Mouse (Mus musculus) midbrain, embryonic 13.5 days (tissue): ENCODE results near the gene Rcor2. TPM values are rescaled to one million over a fixed set of nuclear protein-coding genes. Genes with fewer than 3 reads are reported as not detected.

Source experiments
- ATAC-seq: fragments of 200-750 bp; cut with Nextera tagmentation; 2 replicates; pipeline ENCODE4 v1.8.0; 2017; ENCODE audit warnings: mild to moderate bottlenecking, moderate TSS enrichment, moderate library complexity
- H3K27ac ChIP-seq: fragments of 300-500 bp; sonication (generic); 2 replicates; pipeline ENCODE4 v1.5.1; 2015; ENCODE audit warnings: inconsistent platforms, mild to moderate bottlenecking, moderate library complexity
- H3K27me3 ChIP-seq: fragments of 300-500 bp; sonication (generic); 2 replicates; pipeline ENCODE4 v1.6.1; 2015; ENCODE audit warnings: mild to moderate bottlenecking, inconsistent platforms
- H3K36me3 ChIP-seq: fragments of 300-500 bp; sonication (generic); 2 replicates; pipeline ENCODE4 v1.6.1; 2015; ENCODE audit warnings: mild to moderate bottlenecking, inconsistent platforms
- H3K4me1 ChIP-seq: fragments of 300-500 bp; sonication (generic); replicated peaks from 2 replicates; pipeline ENCODE4 v1.6.1; 2015; ENCODE audit warnings: inconsistent platforms
- H3K4me2 ChIP-seq: fragments of 300-500 bp; sonication (generic); replicated peaks from 2 replicates; pipeline ENCODE4 v1.6.1; 2015; ENCODE audit warnings: moderate library complexity, mild to moderate bottlenecking, inconsistent platforms
- H3K4me3 ChIP-seq: fragments of 300-500 bp; sonication (generic); replicated peaks from 2 replicates; pipeline ENCODE4 v1.5.1; 2015; ENCODE audit warnings: mild to moderate bottlenecking, inconsistent platforms
- H3K9ac ChIP-seq: fragments of 300-500 bp; sonication (generic); replicated peaks from 2 replicates; pipeline ENCODE4 v1.6.1; 2015; ENCODE audit warnings: mild to moderate bottlenecking, inconsistent platforms
- H3K9me3 ChIP-seq: fragments of 300-500 bp; sonication (generic); 2 replicates; pipeline ENCODE4 v1.6.1; 2016; ENCODE audit warnings: mild to moderate bottlenecking, inconsistent platforms
- WGBS: fragments of 180-500 bp; shearing (Covaris S2); methylation state at CpG from one replicate; pipeline ENCODE4 v1.1.7; 2015; 5-methylcytosine and 5-hydroxymethylcytosine counted together
- polyA plus RNA-seq: library from polyadenylated mRNA; unstranded; fragments of >200 nt; fragmentation: Nextera tagmentation; extraction: Ambion mirVana; gene quantifications from 2 replicates; pipeline ENCODE4 v1.2.1, GENCODE M21; 2015

Rcor2 gene
- polyA plus RNA-seq, 1 experiment from 2014 or later, result 52.8 TPM

DNA sequence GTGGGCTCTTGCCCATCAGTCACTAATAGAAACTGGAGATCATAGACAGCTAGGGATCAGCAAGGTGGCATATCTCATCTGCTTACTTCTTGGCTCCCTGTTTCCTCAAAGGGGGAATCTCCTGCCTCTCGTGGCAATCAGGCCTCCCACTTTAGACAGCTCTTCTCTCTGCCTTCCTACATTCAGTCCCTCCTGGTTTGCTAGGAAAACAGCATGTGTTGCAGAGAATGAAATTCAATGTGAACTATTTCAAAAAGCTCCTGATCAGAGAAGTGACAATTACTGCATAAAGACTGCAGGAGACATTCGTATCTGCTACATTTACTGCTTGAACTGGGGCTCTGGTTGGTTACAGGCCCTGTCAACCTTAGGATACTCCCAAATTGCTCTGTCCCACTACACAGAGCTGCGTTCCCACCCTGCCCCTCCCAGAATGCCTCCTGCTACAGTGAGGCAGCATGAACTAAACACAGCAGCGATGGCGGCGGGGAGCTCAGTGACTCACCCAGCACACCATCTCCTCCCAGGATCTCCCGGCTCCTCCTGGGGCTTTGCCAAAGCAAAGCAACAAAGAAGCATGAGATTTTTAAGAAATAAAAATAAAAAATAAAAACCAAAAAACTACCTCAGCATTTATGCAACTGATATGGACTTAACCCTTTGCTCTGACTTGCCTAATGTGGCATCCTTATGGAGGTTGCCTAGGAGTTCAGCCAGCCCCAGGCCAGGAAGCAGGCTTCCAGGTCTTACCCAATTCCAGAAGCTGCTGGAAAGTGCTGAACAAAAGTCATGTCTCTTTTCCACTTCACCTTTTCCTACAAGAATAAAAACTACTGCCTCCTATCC lies 34.7 kb downstream of the Rcor2 start:
- no peak overlapping the region for H3K27ac ChIP-seq
- H3K27me3 ChIP-seq, result no peaks in the 10 kb centered on the region
- H3K4me2 ChIP-seq, result no peak overlapping the region
- peaks cover 8% of the 10 kb centered on the region for H3K36me3 ChIP-seq
- H3K9ac ChIP-seq, result no peak overlapping the region
- WGBS, result 94% methylated on average over 7 of the region's 7 CpGs
- H3K4me1 ChIP-seq, result peaks cover 13% of the 10 kb centered on the region
- no peaks in the 10 kb centered on the region for H3K9me3 ChIP-seq
- ATAC-seq, result no peak
- H3K4me3 ChIP-seq, result no peak overlapping the region

DNA sequence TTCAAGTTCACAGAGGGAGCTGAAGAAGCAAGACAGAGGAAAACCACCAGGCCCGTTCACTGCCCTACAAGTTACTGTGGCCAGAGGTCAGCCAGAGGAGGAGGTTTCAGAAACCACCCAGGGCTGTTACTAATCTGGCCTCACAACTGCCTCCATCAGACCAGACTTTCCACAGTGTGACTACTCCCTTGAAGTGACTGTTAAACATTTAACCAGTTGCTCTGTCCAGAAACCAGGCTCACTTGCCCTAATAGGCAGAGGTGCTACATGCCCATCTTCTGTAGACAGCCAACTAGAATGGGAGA lies 35.3 kb downstream of the Rcor2 start:
- Histone ChIP-seq H3K27me3 (no peaks in the 10 kb centered on the region), H3K36me3 (peaks cover 8% of the 10 kb centered on the region), H3K27ac (no peak overlapping the region), H3K4me2 (no peak overlapping the region), H3K4me1 (peaks cover 18% of the 10 kb centered on the region), H3K9ac (no peak overlapping the region), H3K9me3 (no peaks in the 10 kb centered on the region), H3K4me3 (no peak overlapping the region)
- ATAC-seq, result no peak
- WGBS, result 89% methylated on average over 1 of the region's 1 CpGs

DNA sequence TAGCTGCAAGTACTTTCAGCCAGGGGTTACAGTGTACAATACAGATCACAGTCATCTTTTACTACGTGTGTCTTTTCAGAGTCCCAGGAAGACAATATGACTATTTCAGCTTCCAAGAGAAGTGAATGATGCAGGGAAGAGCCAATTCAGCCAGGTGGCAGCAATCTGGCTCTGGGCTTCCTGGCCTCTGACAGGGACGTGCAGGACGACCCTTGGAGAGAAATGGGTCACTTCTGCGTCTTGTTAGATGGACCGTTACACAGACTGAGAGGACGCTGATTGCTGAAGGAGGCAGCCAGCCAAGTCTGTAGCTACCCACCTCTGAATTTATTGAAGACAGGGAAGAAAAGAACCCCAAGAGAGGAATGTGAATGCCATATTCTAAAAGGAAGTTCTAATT lies 36.7 kb downstream of the Rcor2 start:
- 82% methylated on average over 6 of the region's 6 CpGs for WGBS
- Histone ChIP-seq H3K36me3 (peaks cover 8% of the 10 kb centered on the region), H3K4me3 (no peak overlapping the region), H3K27ac (no peak overlapping the region), H3K4me2 (no peak overlapping the region), H3K27me3 (no peaks in the 10 kb centered on the region), H3K9ac (no peak overlapping the region), H3K4me1 (peaks cover 29% of the 10 kb centered on the region), H3K9me3 (no peaks in the 10 kb centered on the region)
- ATAC-seq, result no peak

- H3K4me1 ChIP-seq, result peaks cover 28% of the 10 kb centered on the region
- H3K27ac ChIP-seq, result no peak overlapping the region
- no peaks in the 10 kb centered on the region for H3K27me3 ChIP-seq
- WGBS, result 75% methylated on average over 2 of the region's 2 CpGs
- no peak overlapping the region for H3K9ac ChIP-seq
- ATAC-seq, result no peak
- H3K36me3 ChIP-seq, result peaks cover 8% of the 10 kb centered on the region
- no peak overlapping the region for H3K4me2 ChIP-seq
- no peaks in the 10 kb centered on the region for H3K9me3 ChIP-seq
- H3K4me3 ChIP-seq, result no peak overlapping the region
Observed at GRCm38 (mm10) chr19:7304801-7305200, 37.7 kb downstream of the Rcor2 start.

- H3K4me3 ChIP-seq, result no peak overlapping the region
- no peaks in the 10 kb centered on the region for H3K9me3 ChIP-seq
- ATAC-seq, result no peak
- H3K36me3 ChIP-seq, result peaks cover 5% of the 10 kb centered on the region; the same call in 1 of the 2 replicates
- no peak overlapping the region for H3K27ac ChIP-seq
- WGBS, result 84% methylated on average over 11 of the region's 11 CpGs
- H3K27me3 ChIP-seq, result no peaks in the 10 kb centered on the region
- H3K9ac ChIP-seq, result no peak overlapping the region
- H3K4me1 ChIP-seq, result peaks cover 37% of the 10 kb centered on the region
- H3K4me2 ChIP-seq, result no peak overlapping the region
Observed at GRCm38 (mm10) chr19:7305380-7306310, 38.5 kb downstream of the Rcor2 start.

- ATAC-seq, result no peak
- no peaks in the 10 kb centered on the region for H3K9me3 ChIP-seq
- H3K4me1 ChIP-seq, result peaks cover 49% of the 10 kb centered on the region
- no peak overlapping the region for H3K4me3 ChIP-seq
- 83% methylated on average over 3 of the region's 3 CpGs for WGBS
- no peak overlapping the region for H3K9ac ChIP-seq
- H3K27me3 ChIP-seq, result no peaks in the 10 kb centered on the region
- peaks cover 5% of the 10 kb centered on the region; the same call in 1 of the 2 replicates for H3K36me3 ChIP-seq
- H3K4me2 ChIP-seq, result no peak overlapping the region
- H3K27ac ChIP-seq, result no peak overlapping the region
Observed at GRCm38 (mm10) chr19:7306968-7307367, 39.8 kb downstream of the Rcor2 start.

GRCm38 (mm10) chr19:7307995-7308770 lies 41.1 kb downstream of the Rcor2 start:
- Histone ChIP-seq H3K4me2 (no peak overlapping the region), H3K4me3 (no peak overlapping the region), H3K27me3 (no peaks in the 10 kb centered on the region), H3K4me1 (peaks cover 50% of the 10 kb centered on the region), H3K27ac (peak overlapping the region; percentile 31; the same call in 1 of the 2 replicates), H3K9me3 (no peaks in the 10 kb centered on the region), H3K9ac (no peak overlapping the region), H3K36me3 (peaks cover 2% of the 10 kb centered on the region; the same call in 1 of the 2 replicates)
- 0 out of 2 replicates have a peak, but pooled peaks have one; percentile 34 for ATAC-seq
- 57% methylated on average over 8 of the region's 8 CpGs for WGBS

- no peak overlapping the region for H3K9ac ChIP-seq
- no peak overlapping the region for H3K27ac ChIP-seq
- peaks cover 2% of the 10 kb centered on the region; the same call in 1 of the 2 replicates for H3K36me3 ChIP-seq
- H3K4me1 ChIP-seq, result peaks cover 50% of the 10 kb centered on the region
- ATAC-seq, result no peak
- WGBS, result 68% methylated on average over 2 of the region's 2 CpGs
- no peak overlapping the region for H3K4me2 ChIP-seq
- H3K9me3 ChIP-seq, result no peaks in the 10 kb centered on the region
- H3K27me3 ChIP-seq, result no peaks in the 10 kb centered on the region
- H3K4me3 ChIP-seq, result no peak overlapping the region
Observed at GRCm38 (mm10) chr19:7309738-7310330, 42.7 kb downstream of the Rcor2 start.

- Histone ChIP-seq H3K4me2 (no peak overlapping the region), H3K27ac (no peak overlapping the region), H3K4me3 (no peak overlapping the region), H3K36me3 (peaks cover 2% of the 10 kb centered on the region; the same call in 1 of the 2 replicates), H3K27me3 (no peaks in the 10 kb centered on the region), H3K4me1 (peaks cover 55% of the 10 kb centered on the region), H3K9ac (0 out of 2 replicates have a peak overlapping the region, but pooled peaks have one; percentile 28), H3K9me3 (no peaks in the 10 kb centered on the region)
- ATAC-seq, result no peak
- WGBS, result 21% methylated on average over 5 of the region's 5 CpGs
Observed at GRCm38 (mm10) chr19:7310704-7311103, 43.6 kb downstream of the Rcor2 start.

GRCm38 (mm10) chr19:7311306-7311705 lies 44.2 kb downstream of the Rcor2 start:
- 38% methylated on average over 10 of the region's 10 CpGs for WGBS
- peak overlapping the region; percentile 30; the same call in 1 of the 2 replicates for H3K27ac ChIP-seq
- H3K4me1 ChIP-seq, result peaks cover 58% of the 10 kb centered on the region
- H3K4me3 ChIP-seq, result no peak overlapping the region
- H3K36me3 ChIP-seq, result no peaks in the 10 kb centered on the region
- no peak for ATAC-seq
- H3K27me3 ChIP-seq, result no peaks in the 10 kb centered on the region
- H3K9ac ChIP-seq, result no peak overlapping the region
- no peak overlapping the region for H3K4me2 ChIP-seq
- no peaks in the 10 kb centered on the region for H3K9me3 ChIP-seq

DNA sequence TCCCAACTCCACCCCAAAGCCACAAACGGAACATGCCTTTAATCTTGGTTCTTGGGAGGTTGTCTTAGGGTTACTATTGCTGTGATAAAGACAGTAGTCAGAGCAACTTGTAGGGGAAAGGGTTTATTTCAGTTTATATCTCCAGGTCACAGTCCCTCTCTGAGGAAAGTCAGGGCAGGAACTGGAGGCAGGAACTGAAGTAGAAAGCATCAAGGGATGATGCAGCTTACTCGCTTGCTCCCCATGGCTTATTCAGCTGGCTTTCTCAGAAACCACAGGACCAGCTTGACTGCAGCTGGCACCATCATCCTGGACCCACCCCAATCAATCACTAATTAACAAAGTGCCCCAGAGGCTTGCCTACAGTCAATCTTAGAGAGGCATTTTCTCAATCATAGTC lies 46.5 kb downstream of the Rcor2 start:
- 86% methylated on average over 2 of the region's 2 CpGs for WGBS
- no peak for ATAC-seq
- H3K9ac ChIP-seq, result no peak overlapping the region
- no peaks in the 10 kb centered on the region for H3K36me3 ChIP-seq
- no peaks in the 10 kb centered on the region for H3K9me3 ChIP-seq
- H3K27ac ChIP-seq, result no peak overlapping the region
- H3K4me2 ChIP-seq, result no peak overlapping the region
- H3K27me3 ChIP-seq, result no peaks in the 10 kb centered on the region
- H3K4me3 ChIP-seq, result no peak overlapping the region
- H3K4me1 ChIP-seq, result peaks cover 38% of the 10 kb centered on the region
